Mouse (Mus musculus) thymus, postnatal 25 days (tissue): Measurements from ENCODE around the gene Trim65.
"Not testable (repeated sequence)": the region's sequence is repeated elsewhere in the genome, so short reads cannot be mapped to it uniquely, and the experiment has no call there.

Experiments
- DNase-seq: peaks from one replicate; pipeline ENCODE4 v3.0.0; 2022

Trim65 gene

GRCm38 (mm10) chr11:116107777-116108285 is 23.1 kb downstream of the Trim65 start:
- DNase-seq = no peak

DNA sequence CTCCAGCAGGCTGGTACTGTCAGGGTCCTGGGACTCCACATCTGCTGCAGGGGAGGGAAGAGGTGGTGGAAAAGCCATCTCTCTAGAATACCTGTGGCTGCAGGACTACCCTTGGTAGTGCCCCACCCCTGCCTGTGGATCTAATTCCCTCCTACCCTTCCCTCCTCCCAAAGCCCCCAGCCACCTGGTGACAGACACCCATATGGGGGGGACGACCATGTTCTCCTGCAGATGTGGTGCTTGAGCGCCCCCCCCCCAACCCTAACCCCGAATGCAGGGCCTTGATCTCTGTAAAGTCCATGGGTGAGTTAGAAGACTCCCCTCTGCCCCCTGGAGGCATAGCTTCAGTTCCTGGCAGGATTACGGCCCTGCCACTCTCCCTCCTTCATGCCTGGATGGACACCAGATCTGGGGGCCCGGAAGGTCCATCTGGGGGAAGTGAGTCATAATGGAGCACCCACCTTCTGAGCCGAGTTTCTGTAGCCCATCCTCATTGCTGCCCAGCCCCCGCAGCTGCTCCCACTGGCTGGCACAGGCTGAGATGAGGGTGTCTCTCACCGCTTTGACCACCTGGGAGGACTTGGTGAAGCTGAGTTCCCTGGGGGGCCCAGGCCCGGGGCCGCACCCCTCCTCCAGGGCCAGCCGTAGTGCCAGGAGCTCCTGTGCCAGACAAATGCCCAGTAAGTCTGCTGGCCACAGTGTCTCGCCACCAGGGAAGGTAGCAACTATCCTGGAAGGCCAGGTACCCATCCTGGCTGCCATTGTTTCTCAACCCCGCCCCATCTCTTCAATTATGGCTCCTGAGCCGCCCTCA is 23.8 kb downstream of the Trim65 start:
- DNase-seq = no peak

GRCm38 (mm10) chr11:116106154-116106962 is 24.6 kb downstream of the Trim65 start:
- no peak for DNase-seq

- no peak for DNase-seq
Measured at GRCm38 (mm10) chr11:116105065-116105464, 25.9 kb downstream of the Trim65 start.

GRCm38 (mm10) chr11:116104006-116104646 is 26.8 kb downstream of the Trim65 start:
- no peak for DNase-seq

DNA sequence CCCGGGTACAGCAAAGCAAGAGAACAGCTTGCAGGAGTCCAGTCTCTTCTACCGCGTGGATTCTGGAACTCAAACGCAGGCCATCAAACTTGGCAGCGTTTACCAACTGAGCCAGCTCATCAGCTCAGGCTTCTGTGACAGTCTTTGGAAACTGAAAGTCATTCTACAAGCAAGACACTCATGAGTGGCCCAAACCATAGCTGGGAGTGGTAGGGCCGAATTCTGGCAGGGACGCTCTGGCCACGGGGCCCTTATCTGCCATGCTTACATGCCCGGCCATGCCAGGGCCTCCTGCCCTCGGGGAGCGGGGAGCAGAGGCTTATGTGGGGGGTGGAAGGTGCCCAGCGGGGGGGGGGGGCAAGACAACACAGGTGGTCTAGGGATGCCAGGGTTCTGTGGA is 27.4 kb downstream of the Trim65 start:
- DNase-seq = no peak

DNA sequence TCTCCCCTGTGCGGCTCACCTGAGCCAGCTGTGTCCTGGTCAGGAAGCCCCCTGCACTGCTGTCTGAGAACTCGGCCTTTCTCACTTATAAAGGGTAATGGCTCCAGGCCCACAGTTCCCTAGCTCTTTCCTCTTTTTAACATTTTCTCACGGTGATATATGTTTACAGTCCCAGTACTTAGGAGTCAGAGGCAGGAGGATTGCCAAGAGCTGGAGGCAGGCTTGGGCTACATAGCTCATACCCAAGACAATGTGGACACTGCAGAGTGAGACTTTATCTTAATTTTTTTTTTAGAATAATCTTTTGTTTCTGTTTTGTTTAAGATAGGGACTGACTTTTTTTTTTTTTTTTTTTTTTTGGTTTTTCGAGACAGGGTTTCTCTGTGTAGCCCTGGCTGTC is 28.5 kb downstream of the Trim65 start:
- no peak for DNase-seq

GRCm38 (mm10) chr11:116101931-116102381 is 29.0 kb downstream of the Trim65 start:
- no peak for DNase-seq

GRCm38 (mm10) chr11:116100839-116101238 is 30.1 kb downstream of the Trim65 start:
- no peak for DNase-seq

DNA sequence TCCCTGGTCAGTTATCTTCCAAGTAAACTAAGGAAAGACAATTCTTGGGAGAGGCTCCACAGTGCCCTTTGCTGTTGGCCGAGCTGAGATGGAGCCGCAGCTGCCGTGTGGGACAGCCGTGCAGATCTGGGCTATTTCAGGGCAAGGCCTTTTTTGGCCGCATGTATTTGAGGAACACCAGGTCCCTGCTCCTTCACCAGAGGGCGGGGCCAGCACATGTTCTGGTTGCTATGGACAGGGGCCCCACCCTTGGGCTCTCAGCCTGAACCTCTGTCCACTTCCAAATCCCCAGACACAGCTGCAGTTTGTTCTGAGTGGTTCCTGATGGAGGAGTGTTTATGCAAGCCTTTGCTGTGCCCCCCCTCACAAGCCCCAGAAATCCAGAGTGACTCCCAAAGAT is 30.5 kb downstream of the Trim65 start:
- no peak for DNase-seq

GRCm38 (mm10) chr11:116099462-116099861 is 31.5 kb downstream of the Trim65 start:
- DNase-seq = no peak

DNA sequence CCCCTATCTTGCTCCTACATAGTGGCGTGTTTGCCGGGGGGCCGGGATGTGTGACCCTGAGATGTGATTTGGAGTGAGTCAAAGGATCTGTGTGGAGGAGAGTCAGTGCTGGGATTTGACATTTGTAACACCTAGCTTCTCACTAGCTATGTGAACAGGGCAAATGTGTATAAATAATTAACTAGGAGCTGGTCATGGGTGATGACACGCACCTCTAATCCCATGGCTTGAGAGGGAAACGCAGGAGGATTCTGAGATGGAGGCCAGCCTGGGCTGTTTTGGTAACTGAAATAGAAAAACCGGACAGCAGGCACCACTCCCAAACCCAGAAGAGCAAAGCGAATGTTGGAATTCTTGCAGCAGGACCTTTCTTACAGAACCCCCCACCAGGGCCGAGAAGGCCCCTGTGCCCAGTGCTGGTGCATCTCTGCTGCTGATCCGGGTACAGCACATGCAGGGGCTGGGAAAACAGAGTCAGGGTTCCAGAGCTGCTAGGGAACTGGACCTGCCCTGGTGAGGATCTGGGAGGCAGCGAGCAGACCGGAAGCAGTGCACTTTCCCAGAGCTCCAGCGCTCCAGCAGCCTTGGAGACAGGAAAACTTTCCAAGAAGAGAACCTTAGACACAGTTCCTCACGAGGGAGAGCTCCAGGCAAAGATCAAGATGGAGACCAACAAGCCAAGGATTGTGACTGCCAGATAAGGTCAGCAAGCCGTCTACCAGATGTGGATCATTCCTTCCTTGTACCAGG is 32.0 kb downstream of the Trim65 start:
- DNase-seq = no peak

GRCm38 (mm10) chr11:116096213-116097108 is 34.5 kb downstream of the Trim65 start:
- DNase-seq = no peak

DNA sequence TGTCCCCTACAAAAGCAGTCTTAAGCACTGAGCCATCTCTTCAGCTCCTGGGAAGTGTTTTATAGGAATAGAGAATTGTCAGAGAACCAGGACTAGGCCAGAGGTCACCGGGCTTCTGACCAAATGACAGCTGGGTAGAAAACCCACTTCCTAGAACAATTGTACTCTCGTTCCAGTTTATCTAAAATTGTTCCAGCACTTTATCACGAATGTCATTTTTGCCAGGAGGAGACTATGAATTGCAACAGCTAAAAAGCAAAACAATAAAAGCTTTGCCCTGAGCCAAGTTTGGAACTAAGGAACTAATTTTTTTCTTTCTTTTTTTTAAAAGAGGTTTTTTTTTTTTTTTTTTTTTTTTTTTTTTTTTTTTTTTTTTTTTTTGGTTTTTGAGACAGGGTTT is 35.4 kb downstream of the Trim65 start:
- DNase-seq = no peak

- no peak for DNase-seq
Measured at GRCm38 (mm10) chr11:116093771-116094565, 37.0 kb downstream of the Trim65 start.

DNA sequence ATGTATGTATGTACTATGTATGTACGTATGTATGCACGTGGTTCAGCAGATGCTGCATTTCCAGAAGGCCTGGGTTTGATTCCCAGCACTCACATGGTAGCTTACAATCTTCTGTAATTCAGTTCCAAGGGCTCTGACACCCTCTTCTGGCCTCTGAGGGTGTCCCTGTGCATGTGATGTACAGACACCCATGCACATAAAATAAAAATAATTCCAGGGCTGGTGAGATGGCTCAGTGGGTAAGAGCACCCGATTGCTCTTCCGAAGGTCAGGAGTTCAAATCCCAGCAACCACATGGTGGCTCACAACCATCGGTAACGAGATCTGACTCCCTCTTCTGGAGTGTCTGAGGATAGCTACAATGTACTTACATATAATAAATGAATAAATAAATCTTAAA is 38.0 kb downstream of the Trim65 start:
- DNase-seq = not testable (repeated sequence)

GRCm38 (mm10) chr11:116091591-116091990 is 39.3 kb downstream of the Trim65 start:
- DNase-seq = no peak

- no peak for DNase-seq
Measured at GRCm38 (mm10) chr11:116089545-116089944, 41.4 kb downstream of the Trim65 start.

- DNase-seq = no peak
Measured at GRCm38 (mm10) chr11:116088741-116089394, 42.1 kb downstream of the Trim65 start.

DNA sequence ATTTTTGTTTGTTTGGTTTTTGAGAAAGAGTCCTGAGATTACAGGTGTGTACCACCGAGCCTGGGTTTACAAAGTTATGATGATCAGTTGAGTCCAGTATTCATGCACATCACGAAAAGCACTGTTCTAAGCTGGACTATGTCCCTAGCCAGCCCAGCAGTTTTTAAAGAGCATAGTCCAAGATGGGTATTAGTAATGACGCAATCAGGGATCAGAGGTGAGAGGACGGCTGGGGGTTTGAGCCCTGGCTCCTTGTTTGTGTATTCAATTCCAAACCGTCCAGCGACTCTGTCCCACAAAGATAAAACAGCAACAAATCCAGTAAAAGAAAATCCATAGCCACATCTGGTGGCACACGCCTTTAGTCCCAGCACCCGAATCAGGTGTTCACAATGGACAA is 42.7 kb downstream of the Trim65 start:
- no peak for DNase-seq
